Mouse (Mus musculus): Measurements from ENCODE around the gene Pank4. TPM values are rescaled to one million over a fixed set of nuclear protein-coding genes. Genes with fewer than 3 reads are reported as not detected.
A peak's percentile ranks its signal among the peaks of the same experiment; 100 is the strongest.

The Pank4 gene
- polyA plus RNA-seq, 1 experiment, result not detected

DNA sequence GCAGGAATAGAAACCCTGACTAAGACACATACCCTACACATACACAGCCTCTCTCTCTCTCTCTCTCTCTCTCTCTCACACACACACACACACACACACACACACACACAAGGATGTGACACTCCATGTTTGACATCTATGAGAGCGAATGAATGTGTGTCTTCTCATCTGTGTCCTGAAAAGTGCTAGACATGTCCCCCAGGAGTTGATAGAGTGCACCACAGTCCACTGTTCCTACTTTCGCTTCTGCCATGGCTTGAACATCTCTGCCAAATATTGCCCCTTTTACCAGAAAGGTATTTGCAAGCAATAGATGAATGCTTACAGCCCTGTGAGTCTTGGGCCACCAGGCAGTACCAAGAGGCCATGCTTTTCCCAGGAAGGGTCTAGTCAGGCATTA is 23.8 kb upstream of the Pank4 start:
- TF ChIP-seq POLR2A (IDR thresholded peaks at IDR 0.05; ENCODE audit: insufficient read depth, low read depth, low read length) (no peak), CTCF (IDR thresholded peaks at IDR 0.05; ENCODE audit: insufficient read depth, low read depth, low read length) (no peak)
- H3K4me1 ChIP-seq (ENCODE audit: control insufficient read depth, insufficient read depth, low read length), result peaks cover 2% of the 10 kb centered on the region
- no peak overlapping the region for H3K27ac ChIP-seq (ENCODE audit: insufficient read depth, low read depth, low read length)
- WGBS, result 86% methylated on average over 2 of the region's 2 CpGs
- no peak overlapping the region for H3K4me3 ChIP-seq (ENCODE audit: insufficient read depth, low read depth, low read length)

DNA sequence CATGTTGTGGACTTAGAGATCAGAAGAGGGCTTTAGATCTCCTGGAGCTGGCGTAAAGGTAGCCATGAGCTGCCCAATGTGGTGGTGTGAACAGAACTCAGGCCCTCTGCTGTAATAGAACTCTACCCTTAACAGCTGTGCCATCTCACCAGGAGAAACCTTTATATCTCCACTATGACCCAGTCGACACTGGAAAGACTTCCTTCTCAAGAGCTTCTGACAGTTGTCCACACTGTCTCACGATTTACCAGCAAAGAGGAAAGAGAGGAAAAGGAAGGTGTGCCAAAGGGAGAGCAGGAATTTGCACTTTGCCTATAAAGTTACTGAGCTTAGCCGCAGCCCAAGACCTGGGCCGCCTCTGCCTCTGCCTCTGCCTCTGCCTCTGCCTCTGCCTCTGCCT is 22.1 kb upstream of the Pank4 start:
- no peak overlapping the region for H3K4me3 ChIP-seq (ENCODE audit: insufficient read depth, low read depth, low read length)
- no peak for TF ChIP-seq CTCF (IDR thresholded peaks at IDR 0.05; ENCODE audit: insufficient read depth, low read depth, low read length)
- TF ChIP-seq POLR2A (IDR thresholded peaks at IDR 0.05; ENCODE audit: insufficient read depth, low read depth, low read length), result no peak
- 92% methylated on average over 5 of the region's 5 CpGs for WGBS
- H3K27ac ChIP-seq (ENCODE audit: insufficient read depth, low read depth, low read length), result no peak overlapping the region
- H3K4me1 ChIP-seq (ENCODE audit: control insufficient read depth, insufficient read depth, low read length), result peaks cover 13% of the 10 kb centered on the region

DNA sequence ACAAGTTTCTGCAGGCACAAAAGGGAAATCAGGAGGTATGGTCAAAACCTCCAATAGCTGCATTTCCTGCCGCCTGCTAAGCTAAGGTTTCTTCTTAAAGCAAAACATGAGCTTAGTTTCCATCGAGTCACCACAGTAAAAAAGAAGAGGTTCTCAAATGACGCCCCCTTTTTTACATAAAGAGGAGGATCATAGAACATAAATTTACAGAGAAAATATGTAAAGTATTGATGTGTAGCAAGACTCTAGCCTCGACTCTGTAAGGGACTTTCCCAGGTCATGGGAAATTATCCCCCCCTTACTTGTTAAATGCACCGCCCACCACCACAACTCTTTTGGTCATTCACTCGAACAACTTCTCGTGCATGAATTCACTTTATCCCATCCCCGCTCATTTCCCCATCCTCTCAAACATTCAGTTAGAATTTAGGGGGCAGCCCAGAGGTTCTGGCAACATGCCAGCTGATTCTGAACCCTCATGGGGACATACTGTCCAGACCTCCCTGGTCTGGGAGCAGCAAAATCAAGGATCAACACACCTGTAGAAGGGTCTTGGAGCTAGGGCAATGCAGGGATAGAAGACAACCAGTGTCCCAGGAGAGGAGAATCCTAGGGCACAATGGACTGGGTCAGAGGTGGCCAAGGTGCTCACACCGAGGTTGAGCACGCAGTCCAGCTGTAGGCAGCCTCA is 21.1 kb upstream of the Pank4 start:
- TF ChIP-seq CTCF (IDR thresholded peaks at IDR 0.05; ENCODE audit: insufficient read depth, low read depth, low read length) (no peak), POLR2A (IDR thresholded peaks at IDR 0.05; ENCODE audit: insufficient read depth, low read depth, low read length) (no peak)

DNA sequence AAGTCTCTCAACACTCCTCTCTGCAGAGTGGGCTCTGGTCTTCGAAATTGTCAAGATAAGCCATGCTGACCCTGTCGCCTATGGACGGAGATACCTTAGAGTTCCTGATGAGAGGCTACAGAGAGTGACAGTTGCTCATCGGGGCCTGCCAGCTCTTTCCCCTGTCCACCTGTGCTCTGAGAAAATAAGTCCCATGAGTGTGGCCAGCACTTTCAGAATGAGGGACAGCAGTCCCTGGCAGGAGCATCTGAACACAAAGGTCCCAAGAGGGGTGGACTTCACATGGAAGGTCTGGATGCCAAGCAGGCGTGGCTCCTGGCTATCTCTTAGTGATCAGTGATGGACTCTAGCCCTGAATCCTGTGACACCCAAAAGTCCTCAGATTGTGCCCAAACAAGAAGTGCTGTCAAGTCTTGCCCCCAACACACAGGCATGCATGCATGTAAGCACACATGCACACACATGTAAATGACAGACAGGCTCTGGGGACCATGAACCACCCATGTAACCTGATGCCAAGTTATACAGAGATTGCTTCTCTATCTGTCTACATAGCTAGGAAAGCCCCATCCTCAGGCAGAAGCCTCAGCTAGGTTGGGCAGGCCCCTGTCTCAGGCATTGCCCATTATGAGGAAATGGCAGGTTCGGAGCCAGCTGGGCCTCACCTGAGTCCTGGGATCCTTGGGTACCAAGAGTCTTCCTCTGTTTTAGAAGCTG is 20.4 kb upstream of the Pank4 start:
- no peak overlapping the region for H3K4me3 ChIP-seq (ENCODE audit: insufficient read depth, low read depth, low read length)
- H3K27ac ChIP-seq (ENCODE audit: insufficient read depth, low read depth, low read length), result no peak overlapping the region
- H3K4me1 ChIP-seq (ENCODE audit: control insufficient read depth, insufficient read depth, low read length), result peaks cover 11% of the 10 kb centered on the region
- 89% methylated on average over 6 of the region's 6 CpGs for WGBS
- TF ChIP-seq CTCF (IDR thresholded peaks at IDR 0.05; ENCODE audit: insufficient read depth, low read depth, low read length) (no peak), POLR2A (IDR thresholded peaks at IDR 0.05; ENCODE audit: insufficient read depth, low read depth, low read length) (no peak)

More for the DNA sequence above, 21.1 kb upstream of the Pank4 start:
- no peak overlapping the region for H3K27ac ChIP-seq (ENCODE audit: insufficient read depth, low read depth, low read length)
- 79% methylated on average over 10 of the region's 10 CpGs for WGBS
- H3K4me1 ChIP-seq (ENCODE audit: control insufficient read depth, insufficient read depth, low read length), result peaks cover 11% of the 10 kb centered on the region
- H3K4me3 ChIP-seq (ENCODE audit: insufficient read depth, low read depth, low read length), result no peak overlapping the region

DNA sequence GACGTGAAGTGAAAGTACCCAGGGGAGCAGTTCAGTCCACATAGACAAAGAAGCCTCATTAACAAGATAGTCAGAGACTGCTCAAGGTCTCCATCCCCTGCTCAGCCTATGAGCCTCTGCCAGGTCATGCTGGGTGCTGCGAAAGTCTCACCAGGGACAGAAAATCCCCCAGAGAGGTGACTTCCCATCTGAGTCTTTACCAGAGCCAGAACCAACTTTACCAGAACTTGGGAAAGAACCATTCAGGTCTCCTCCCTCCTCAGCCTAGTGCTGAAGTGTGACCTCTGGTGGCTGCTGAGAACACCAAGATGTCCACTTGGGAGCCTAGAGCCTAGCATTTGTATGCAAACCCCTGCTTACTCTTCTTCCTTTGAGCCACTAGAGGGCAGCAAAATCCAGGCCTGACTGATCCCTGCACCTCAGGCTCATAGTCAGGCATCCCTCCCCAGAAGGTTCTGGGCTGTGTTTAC is 19.8 kb upstream of the Pank4 start:
- Histone ChIP-seq H3K4me3 (ENCODE audit: insufficient read depth, low read depth, low read length) (no peak overlapping the region), H3K27ac (ENCODE audit: insufficient read depth, low read depth, low read length) (no peak overlapping the region), H3K4me1 (ENCODE audit: control insufficient read depth, insufficient read depth, low read length) (peaks cover 11% of the 10 kb centered on the region)
- 27% methylated on average over 2 of the region's 2 CpGs for WGBS
- TF ChIP-seq CTCF (IDR thresholded peaks at IDR 0.05; ENCODE audit: insufficient read depth, low read depth, low read length), result no peak
- TF ChIP-seq POLR2A (IDR thresholded peaks at IDR 0.05; ENCODE audit: insufficient read depth, low read depth, low read length), result no peak

DNA sequence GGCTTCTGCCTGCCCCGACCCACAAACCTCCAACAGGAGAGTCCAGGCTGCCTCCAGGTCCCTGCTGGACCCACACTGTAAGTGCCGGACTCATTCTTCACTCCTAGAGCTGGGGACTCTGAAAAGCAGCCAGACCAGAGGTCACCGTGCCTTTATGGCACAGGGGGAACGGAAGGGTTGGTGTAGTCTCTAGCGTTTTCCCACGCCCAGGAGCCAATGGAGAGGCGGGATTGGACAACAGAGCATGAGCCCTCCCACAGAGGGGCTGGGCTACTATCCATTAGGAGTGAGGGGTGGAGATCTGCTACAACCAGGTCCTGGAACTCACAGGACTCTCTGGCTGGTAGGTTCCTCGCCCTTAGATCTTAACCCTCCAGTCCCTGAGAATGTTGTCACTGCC is 17.6 kb upstream of the Pank4 start:
- Histone ChIP-seq H3K27ac (ENCODE audit: insufficient read depth, low read depth, low read length) (no peak overlapping the region), H3K4me3 (ENCODE audit: insufficient read depth, low read depth, low read length) (peak overlapping the region; percentile 38), H3K4me1 (ENCODE audit: control insufficient read depth, insufficient read depth, low read length) (peaks cover 11% of the 10 kb centered on the region)
- TF ChIP-seq POLR2A (IDR thresholded peaks at IDR 0.05; ENCODE audit: insufficient read depth, low read depth, low read length), result 0 out of 2 replicates have a peak, but pooled peaks have one; percentile 36
- TF ChIP-seq CTCF (IDR thresholded peaks at IDR 0.05; ENCODE audit: insufficient read depth, low read depth, low read length), result no peak
- 4% methylated on average over 8 of the region's 8 CpGs for WGBS

DNA sequence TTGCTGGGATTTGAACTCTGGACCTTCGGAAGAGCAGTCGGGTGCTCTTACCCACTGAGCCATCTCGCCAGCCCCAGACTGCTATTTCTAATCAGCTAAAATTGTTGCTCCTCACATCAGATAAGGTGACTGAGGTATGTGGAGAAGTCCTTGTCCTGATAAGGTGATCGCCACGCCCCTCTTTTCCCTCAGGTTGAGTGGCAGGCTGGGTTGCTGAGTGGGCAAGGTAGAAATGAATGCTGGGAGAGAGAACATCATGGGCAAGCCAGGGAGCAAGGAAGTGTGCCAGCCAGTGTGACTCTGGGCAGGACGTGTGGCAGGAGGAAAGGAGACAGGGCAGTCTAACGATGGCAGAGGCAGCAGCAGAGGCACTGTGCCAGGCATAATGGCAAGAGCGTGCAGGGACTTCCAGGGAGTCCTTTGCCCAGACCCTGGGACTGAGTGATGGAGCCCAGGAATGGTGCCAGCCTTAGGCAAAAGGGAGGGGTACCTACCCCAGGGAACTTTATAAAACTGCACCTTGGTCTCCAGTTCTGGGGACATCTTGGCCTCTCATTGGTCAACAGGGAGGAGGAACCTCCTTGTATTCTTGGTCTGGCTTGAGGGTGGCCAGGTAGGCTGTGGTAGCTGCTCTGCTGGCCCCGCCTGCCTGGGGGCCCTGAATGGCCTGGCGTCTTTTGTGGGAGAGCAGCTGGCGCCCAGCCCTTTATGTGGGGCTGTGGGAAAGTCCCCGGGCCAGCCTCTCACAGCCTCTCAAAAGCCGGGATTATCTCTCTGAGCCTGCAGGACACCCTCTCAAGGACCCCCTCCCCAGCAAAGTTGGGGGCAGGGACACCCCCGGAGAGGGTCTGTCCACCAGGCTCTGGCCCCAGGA is 15.6 kb upstream of the Pank4 start:
- no peak for TF ChIP-seq POLR2A (IDR thresholded peaks at IDR 0.05; ENCODE audit: insufficient read depth, low read depth, low read length)
- Histone ChIP-seq H3K4me1 (ENCODE audit: control insufficient read depth, insufficient read depth, low read length) (peaks cover 19% of the 10 kb centered on the region), H3K27ac (ENCODE audit: insufficient read depth, low read depth, low read length) (no peak overlapping the region), H3K4me3 (ENCODE audit: insufficient read depth, low read depth, low read length) (no peak overlapping the region)
- 30% methylated on average over 14 of the region's 14 CpGs for WGBS

DNA sequence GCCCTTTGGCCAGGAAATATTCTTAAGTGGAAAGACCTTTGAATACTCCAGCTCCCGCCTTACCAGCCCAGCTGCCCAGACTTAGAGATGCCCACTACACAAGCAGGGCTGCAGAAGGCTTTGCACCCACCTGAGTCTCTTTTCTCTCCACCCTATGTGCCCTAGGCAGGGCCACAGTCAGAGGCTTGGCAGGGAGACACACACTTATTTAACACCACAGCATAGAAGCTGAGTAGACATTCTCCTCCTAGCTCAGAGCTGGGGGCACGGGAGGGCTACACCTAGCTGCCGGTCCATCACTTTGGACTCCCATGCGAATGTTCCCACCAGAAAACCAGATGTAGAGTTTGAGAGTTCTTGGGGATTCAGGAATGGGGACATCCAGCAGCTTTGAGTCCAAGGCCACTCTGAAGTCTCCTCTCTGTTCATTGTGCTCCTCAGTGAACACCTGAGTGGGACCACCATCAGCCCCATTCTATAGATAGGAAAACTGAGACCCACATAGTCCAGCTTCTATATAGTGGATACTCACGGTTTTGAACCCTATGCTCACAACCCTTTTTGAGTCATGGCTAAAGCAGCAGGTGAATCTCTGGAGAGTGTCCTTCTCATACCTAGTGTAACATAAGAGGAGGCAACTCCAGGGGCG is 14.9 kb upstream of the Pank4 start:
- no peak overlapping the region for H3K4me3 ChIP-seq (ENCODE audit: insufficient read depth, low read depth, low read length)
- H3K27ac ChIP-seq (ENCODE audit: insufficient read depth, low read depth, low read length), result no peak overlapping the region
- TF ChIP-seq POLR2A (IDR thresholded peaks at IDR 0.05; ENCODE audit: insufficient read depth, low read depth, low read length), result no peak
- no peak for TF ChIP-seq CTCF (IDR thresholded peaks at IDR 0.05; ENCODE audit: insufficient read depth, low read depth, low read length)
- WGBS, result 39% methylated on average over 6 of the region's 6 CpGs
- peaks cover 19% of the 10 kb centered on the region for H3K4me1 ChIP-seq (ENCODE audit: control insufficient read depth, insufficient read depth, low read length)

Data from olfactory bulb, adult 2 months (tissue).